Mouse (Mus musculus) granulocyte monocyte progenitor cell, adult 5-6 weeks (primary cell): Measurements from ENCODE around the gene Ripor1. TPM values are rescaled to one million over a fixed set of nuclear protein-coding genes. Genes with fewer than 3 reads are reported as not detected.

ENCODE experiments used
- ATAC-seq: replicated peaks from 2 replicates; pipeline ENCODE4 v1.8.0; 2016; ENCODE audit warnings: mild to moderate bottlenecking, moderate TSS enrichment, inconsistent platforms; ENCODE audit not compliant: poor library complexity, severe bottlenecking
- total RNA-seq, 2 experiments: library from RNA; stranded (forward) in 1 of 2; stranded (reverse) in 1 of 2; fragments of 200-712, 200-1000 nt in 1 of 2; fragments of >200 nt in 1 of 2; fragmentation: Nextera tagmentation in 1 of 2; gene quantifications; 2 replicates each; pipeline ENCODE4 v1.2.3; 2014 to 2017

Gene Ripor1
- total RNA-seq, 2 experiments from 2014 or later: 10.1 to 55.3 TPM

- no peak for ATAC-seq
Observed at GRCm38 (mm10) chr8:105605491-105606188, 585 bp downstream of the Ripor1 start.

- ATAC-seq: peak; percentile 49
Observed at GRCm38 (mm10) chr8:105606189-105607023, 1.4 kb downstream of the Ripor1 start.

DNA sequence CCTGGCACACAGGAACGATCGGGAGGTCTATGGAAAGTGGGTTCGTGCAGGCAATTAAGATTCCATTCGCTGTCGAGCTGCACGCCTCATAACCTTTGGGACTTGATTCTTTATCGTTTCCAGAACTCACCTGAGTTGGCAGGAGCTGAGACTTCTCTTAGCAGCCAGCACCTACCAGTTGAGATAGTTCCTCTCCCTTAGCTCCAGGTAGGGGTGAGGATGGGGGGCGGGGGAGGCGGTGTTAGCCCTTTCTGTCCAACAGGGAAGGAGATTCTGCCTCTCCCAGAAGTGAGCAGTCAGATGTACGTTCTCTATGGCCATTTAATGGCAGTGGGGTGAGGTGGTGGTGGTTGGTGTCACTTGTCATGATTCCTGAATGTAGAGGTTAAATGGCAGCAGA is 2.0 kb downstream of the Ripor1 start:
- no peak for ATAC-seq

GRCm38 (mm10) chr8:105607684-105608083 is 2.6 kb downstream of the Ripor1 start:
- ATAC-seq: peak; percentile 17

DNA sequence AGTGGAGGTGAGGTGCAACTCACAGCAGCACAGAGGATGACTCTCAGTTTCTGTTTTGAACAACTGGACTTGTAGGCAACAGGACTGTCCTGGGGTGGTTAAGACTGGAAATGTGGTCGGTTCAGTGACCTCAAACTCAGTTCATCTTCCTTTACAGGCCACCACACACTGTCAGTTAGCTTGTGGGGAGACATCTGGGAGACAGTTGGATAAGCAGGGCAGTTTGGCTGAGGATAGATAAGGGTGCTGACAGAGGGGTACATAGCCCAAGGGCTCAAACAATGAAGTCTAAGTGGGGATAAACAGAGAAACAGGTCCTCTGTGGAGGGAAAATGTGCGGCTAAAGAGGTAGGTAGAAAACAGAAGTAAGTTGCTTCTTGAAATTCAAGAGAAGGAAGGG is 4.3 kb downstream of the Ripor1 start:
- peak; percentile 40 for ATAC-seq

DNA sequence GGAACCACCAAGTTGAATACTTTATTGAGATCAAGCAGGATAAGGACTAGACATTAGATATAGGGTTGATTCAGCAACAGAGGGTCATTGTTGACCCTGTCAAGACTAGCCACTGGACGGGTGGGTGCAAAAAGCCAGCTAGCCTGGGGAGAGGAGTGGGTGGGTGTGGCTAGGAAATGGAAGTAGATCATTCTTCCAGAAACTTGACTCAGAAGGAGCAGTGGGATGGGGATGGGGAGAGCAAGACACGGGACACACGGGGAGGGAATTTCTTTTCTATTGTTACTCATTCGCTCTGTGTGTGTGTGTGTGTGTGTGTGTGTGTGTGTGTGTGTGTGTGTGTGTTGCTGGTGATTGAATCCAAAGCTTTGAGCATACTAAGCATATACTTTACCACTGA is 4.7 kb downstream of the Ripor1 start:
- no peak for ATAC-seq

DNA sequence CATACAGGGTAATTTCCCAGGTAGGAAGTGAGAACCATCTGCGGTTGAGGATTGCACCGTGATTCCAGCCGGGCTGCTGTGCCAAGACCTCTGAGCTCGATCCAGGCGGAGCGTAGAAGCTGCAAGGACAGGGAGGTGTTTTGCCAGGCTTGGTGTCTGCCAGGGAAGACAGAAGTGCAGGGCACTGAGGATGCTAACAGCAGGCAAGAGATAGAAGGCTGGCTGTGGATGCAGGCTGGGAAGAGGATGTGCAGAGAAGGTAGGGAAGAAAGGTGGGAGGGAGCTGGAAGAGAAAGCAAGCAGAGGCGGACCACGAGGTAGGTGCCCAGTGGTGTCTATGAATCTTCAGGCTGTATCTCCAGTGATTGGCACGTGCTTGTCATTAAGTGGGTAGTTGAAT is 6.8 kb downstream of the Ripor1 start:
- ATAC-seq: no peak

GRCm38 (mm10) chr8:105613037-105613436 is 8.0 kb downstream of the Ripor1 start:
- peak; percentile 12; the same call in 1 of the 2 replicates for ATAC-seq

DNA sequence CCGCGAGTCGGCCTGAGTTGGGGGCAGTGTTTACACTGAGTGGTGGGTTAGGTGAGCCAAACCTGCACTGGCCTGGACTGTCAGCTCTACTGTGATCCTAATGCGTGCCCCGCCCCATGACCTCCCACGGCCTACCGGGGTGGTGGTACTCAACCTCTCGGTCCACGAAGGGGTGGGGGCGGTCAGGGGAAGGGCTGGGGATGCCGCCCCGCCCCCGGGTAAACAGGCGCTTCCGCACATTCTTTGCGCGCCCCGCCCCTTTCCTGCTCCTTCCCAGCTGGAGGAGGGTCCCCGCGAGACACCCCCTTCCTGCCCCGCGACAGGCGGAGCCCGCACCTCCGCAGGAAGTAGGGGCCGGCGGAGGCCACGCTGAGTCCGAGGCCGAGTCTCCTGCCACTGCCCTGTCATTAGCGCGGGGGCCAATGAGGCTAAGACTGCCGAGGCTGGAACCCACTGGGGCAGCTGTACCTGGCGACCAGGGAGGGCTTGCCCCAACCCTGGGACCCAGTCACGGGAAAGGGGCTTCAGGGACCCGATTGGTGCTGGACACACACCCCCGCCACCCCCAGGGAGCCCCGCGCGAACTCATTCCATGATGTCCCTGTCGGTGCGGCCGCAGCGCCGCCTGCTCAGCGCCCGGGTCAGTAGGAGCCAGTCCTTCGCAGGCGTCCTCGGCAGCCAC is 8.9 kb downstream of the Ripor1 start:
- peak; percentile 61 for ATAC-seq

- ATAC-seq: no peak
Observed at GRCm38 (mm10) chr8:105615942-105616341, 10.9 kb downstream of the Ripor1 start.

DNA sequence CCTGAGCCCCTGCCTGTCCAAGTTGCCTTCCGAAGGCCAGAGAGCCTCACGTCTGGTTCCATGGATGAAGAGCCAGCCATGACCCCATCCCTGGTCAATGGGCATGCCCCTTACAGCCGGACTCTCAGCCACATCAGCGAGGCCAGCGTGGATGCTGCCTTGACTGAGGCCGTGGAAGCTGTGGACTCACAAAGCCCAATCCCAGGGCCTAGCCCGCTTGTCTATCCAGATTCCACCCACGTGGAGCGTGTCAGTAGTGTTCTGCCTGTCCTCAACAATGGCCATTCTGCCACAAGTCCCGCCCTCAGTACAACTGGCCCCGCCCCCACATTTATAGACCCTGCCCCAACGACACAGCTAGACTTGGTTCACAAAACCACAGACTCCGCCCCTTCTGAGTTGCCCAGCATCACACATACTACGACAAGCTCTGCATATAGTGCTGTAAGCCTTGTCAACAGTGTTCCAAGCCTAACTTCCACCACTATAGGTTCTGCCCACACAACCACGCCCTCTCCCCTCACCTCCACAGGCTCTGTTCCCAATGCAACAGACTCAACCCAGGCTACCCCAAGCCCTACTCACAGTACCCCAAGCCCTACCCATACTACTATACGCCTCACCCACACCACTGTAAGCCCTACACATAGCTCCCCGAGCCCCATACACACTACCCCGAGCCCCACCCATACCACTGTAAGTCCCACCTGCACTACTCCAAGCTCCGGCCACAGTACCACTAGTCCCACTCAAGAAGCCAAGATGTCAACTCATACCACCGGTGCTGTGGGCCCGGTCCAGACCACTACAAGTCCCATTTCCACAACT is 12.6 kb downstream of the Ripor1 start:
- ATAC-seq: peak; percentile 13; the same call in 1 of the 2 replicates

DNA sequence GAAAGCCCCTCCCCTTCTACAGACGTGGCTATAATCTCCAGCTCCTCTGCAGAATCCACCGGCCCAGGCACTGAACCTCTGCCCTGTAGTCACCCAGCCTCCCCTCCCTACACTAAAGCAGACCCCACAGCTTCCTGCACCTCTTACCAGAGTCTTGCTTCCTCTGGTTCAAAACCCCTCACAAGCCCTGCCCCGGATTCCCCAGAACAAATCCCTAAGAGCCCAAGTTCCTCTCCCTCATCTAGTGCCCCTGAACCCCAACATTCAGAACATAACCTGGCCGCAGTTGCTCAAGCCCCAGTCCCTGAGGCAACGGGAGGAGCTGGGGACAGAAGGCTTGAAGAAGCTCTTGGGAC is 13.2 kb downstream of the Ripor1 start:
- no peak for ATAC-seq

GRCm38 (mm10) chr8:105618892-105619591 is 14.0 kb downstream of the Ripor1 start:
- no peak for ATAC-seq

DNA sequence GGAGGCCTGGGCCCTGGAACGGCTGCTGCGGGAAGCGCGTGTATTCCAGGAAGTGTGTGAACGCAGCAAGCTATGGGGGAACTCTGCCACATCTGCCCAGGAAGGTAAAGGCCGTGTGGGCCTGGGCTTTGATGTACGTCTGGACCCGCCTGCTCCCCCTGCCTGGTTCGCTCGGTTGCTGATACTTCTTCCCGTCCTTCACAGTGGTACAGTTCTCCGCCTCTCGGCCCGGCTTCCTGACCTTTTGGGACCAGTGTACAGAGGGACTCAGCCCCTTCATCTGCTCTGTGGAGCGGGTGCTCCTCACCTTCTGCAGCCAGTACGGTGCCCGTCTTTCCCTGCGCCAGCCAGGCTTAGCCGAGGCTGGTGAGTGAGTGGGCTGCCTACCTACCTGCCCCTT is 15.2 kb downstream of the Ripor1 start:
- no peak for ATAC-seq

DNA sequence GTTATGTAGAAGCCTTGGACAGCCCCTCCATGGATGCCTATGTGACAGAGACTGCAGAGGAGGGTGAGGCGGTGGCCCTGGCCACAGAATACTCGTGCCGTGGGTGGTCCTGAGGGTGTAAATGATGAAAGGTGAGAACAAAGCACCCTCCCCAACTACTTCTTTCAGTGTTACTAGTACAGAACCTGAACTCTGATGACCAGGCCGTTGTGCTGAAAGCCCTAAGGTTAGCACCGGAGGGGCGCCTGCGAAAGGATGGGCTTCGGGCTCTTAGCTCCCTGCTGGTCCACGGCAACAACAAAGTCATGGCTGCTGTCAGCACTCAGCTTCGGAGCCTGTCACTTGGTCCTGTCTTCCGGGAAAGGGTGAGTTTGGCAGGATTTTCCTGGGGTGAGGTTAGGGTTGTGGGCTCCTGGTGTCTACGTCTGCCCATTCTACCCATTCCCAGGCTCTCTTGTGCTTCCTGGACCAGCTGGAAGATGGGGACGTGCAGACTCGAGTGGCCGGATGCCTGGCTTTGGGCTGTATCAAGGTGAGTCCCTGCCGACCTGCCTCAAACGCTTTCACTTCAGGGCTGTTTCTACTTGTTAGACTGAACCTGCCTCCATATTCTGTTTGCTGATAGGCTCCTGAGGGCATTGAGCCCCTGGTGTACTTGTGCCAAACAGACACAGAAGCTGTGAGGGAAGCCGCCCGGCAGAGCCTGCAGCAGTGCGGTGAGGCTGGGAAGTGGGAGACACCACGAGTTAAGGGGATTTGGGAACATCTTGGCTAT is 16.1 kb downstream of the Ripor1 start:
- no peak for ATAC-seq

GRCm38 (mm10) chr8:105621841-105622240 is 16.8 kb downstream of the Ripor1 start:
- ATAC-seq: no peak

GRCm38 (mm10) chr8:105622421-105622920 is 17.4 kb downstream of the Ripor1 start:
- peak; percentile 82 for ATAC-seq

DNA sequence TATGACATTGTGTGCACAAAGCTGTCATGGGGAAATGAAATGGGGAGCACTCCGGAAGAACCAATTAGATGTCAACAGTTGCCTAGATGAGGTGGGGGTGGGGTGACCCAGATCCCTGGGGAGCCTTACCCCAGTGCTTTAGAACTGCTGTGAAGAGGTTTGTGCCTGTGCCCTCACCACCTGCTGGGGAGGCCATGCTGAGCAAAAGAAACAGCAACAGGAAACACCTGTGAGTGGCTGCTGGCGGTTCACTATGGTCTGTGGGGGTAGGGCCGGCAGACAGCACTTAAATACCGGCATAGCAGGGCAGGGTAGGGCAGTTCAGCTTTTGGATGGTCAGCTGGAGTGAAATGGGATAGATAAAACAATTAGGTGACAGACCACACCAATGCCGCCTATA is 18.1 kb downstream of the Ripor1 start:
- ATAC-seq: peak; percentile 55
